In the genomic region with DNA sequence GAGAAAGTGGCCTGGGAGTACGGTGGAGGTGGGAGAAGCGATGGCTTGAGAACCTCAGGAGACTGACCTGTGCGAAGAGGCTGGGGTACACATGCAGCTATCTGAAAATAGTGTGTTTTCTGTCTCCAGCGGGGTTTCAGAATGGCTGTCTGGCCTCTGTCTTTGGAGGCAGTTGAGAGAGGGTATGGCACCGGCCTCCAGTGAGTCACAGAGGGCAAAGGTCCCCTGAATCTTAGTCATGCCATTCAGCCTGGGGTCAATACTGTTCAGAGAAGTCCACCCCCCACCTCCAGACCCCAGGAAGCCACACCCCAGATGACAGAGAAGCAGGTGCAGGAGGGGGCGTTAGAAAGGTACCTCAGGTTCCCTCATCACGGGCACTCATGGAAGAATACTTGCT, we compare ENCODE assay signal across 17 mouse cellular contexts.
DNase-seq lines count a peak whose midpoint lies in the region; ATAC-seq and TF ChIP-seq lines count a peak whose summit lies in the region.
"Had no signal": no experiment of that assay in that cellular context is flagged by ENCODE, and none has a peak within 500 bp of the region (broad histone marks: within the 10 kb centered on the region; RNA-seq: fewer than 3 reads in every experiment).

No protein-coding gene starts in this region.

- TF ChIP-seq CTCF in gastrocnemius, adult 2 months (IDR thresholded peaks at IDR 0.05): no peak
- TF ChIP-seq CTCF in stomach, postnatal 0 days (IDR thresholded peaks at IDR 0.05; ENCODE audit: low read depth): no peak

- no peak for DNase-seq in gastrocnemius, adult 2 months
- no peak for DNase-seq in gastrocnemius, adult 8-10 months (ENCODE audit: low spot score in 2 of 2)
- DNase-seq in 3T3-L1 (ENCODE audit: low read depth, low spot score): peak; percentile 78
- DNase-seq in stomach, postnatal 0 days (ENCODE audit: low spot score): no peak
- no peak for DNase-seq in left cerebral cortex, postnatal 14 days (ENCODE audit: low spot score in 2 of 2)
- DNase-seq in spleen, postnatal 10 days (ENCODE audit: low spot score in 2 of 2): no peak
- DNase-seq: cerebellum, adult 11-12 months; cerebellum, adult 8-10 months had no signal

- ATAC-seq in intestine, embryonic 16.5 days: peak; percentile 63
- ATAC-seq in stomach, postnatal 0 days (ENCODE audit: low FRiP score, low TSS enrichment): peak; percentile 53
- ATAC-seq: CD4-positive, CD25-positive, alpha-beta regulatory T cell, adult 4 months; forebrain, embryonic 13.5 days; forebrain, embryonic 16.5 days had no signal

- H3K27ac ChIP-seq in gastrocnemius, adult 2 months: peak overlapping the region; percentile 89
- H3K27ac ChIP-seq in intestine, embryonic 16.5 days (ENCODE audit: low read length): no peak overlapping the region
- 0 out of 2 replicates have a peak overlapping the region, but pooled peaks have one; percentile 24 for H3K27ac ChIP-seq in stomach, postnatal 0 days (replicated peaks)
- H3K27ac ChIP-seq: forebrain, embryonic 10.5 days; forebrain, embryonic 13.5 days; heart, adult 2 months; hindbrain, embryonic 12.5 days; hindbrain, embryonic 15.5 days had no signal

- no peak overlapping the region for H3K4me2 ChIP-seq in intestine, embryonic 16.5 days (ENCODE audit: low read depth, low read length)
- H3K4me2 ChIP-seq in stomach, postnatal 0 days (replicated peaks; ENCODE audit: low read depth): no peak overlapping the region
- H3K4me2 ChIP-seq: forebrain, embryonic 13.5 days; heart, embryonic 11.5 days; hindbrain, embryonic 12.5 days; hindbrain, embryonic 15.5 days had no signal

- H3K9ac ChIP-seq in intestine, embryonic 16.5 days (ENCODE audit: low read depth, low read length): no peak overlapping the region
- no peak overlapping the region for H3K9ac ChIP-seq in stomach, postnatal 0 days (ENCODE audit: low read length)
- H3K9ac ChIP-seq: forebrain, embryonic 13.5 days; hindbrain, embryonic 12.5 days; hindbrain, embryonic 15.5 days had no signal

- intact Hi-C loops in gastrocnemius, adult 2 months (cut with DNase I): loop anchor here (5.0 kb wide), 2 partner anchors 45 to 110 kb away; no protein-coding TSS in a partner anchor
- intact Hi-C loops in left cerebral cortex, postnatal 14 days (cut with DNase I): no loop called here

- 77% methylated on average over 7 of the region's 7 CpGs for WGBS in intestine, embryonic 16.5 days
- WGBS in stomach, postnatal 0 days: 79% methylated on average over 7 of the region's 7 CpGs

- peak overlapping the region; percentile 28; the same call in 1 of the 2 replicates for H3K4me3 ChIP-seq in gastrocnemius, adult 2 months
- no peak overlapping the region for H3K4me3 ChIP-seq in intestine, embryonic 16.5 days (ENCODE audit: low read length)
- no peak overlapping the region for H3K4me3 ChIP-seq in stomach, postnatal 0 days (ENCODE audit: low read depth, low read length)
- H3K4me3 ChIP-seq: forebrain, embryonic 10.5 days; forebrain, embryonic 13.5 days; heart, adult 2 months; hindbrain, embryonic 12.5 days; hindbrain, embryonic 15.5 days had no signal

- H3K9me3 ChIP-seq in intestine, embryonic 16.5 days (ENCODE audit: control insufficient read depth, low read length): no peaks in the 10 kb centered on the region
- H3K9me3 ChIP-seq in stomach, postnatal 0 days (ENCODE audit: control insufficient read depth, low read length): no peaks in the 10 kb centered on the region
- H3K9me3 ChIP-seq: forebrain, embryonic 10.5 days; forebrain, embryonic 13.5 days; hindbrain, embryonic 12.5 days; hindbrain, embryonic 15.5 days had no signal

- no peaks in the 10 kb centered on the region for H3K36me3 ChIP-seq in intestine, embryonic 16.5 days (ENCODE audit: control insufficient read depth, insufficient read depth, low read length)
- H3K36me3 ChIP-seq in stomach, postnatal 0 days (ENCODE audit: control insufficient read depth, insufficient read depth, low read length): no peaks in the 10 kb centered on the region
- H3K36me3 ChIP-seq: forebrain, embryonic 10.5 days; hindbrain, embryonic 12.5 days; hindbrain, embryonic 15.5 days had no signal

- no peak for TF ChIP-seq EP300 in stomach, postnatal 0 days (optimal IDR thresholded peaks at IDR 0.05)

- H3K27me3 ChIP-seq in intestine, embryonic 16.5 days (replicated peaks; ENCODE audit: control insufficient read depth, insufficient read depth, low read length): no peaks in the 10 kb centered on the region
- H3K27me3 ChIP-seq in stomach, postnatal 0 days (ENCODE audit: control insufficient read depth, insufficient read depth, low read length): no peaks in the 10 kb centered on the region
- H3K27me3 ChIP-seq: forebrain, embryonic 13.5 days; hindbrain, embryonic 15.5 days had no signal

- peaks cover 3% of the 10 kb centered on the region; the same call in 1 of the 2 replicates for H3K4me1 ChIP-seq in intestine, embryonic 16.5 days (ENCODE audit: control insufficient read depth, insufficient read depth, low read length)
- H3K4me1 ChIP-seq in stomach, postnatal 0 days (replicated peaks; ENCODE audit: control insufficient read depth, insufficient read depth): 0 out of 2 replicates have a peak, but pooled peaks cover 3% of the 10 kb centered on the region
- H3K4me1 ChIP-seq: forebrain, embryonic 13.5 days; hindbrain, embryonic 12.5 days; hindbrain, embryonic 15.5 days had no signal
